Mouse (Mus musculus): Measurements from ENCODE around the gene St6galnac3.

DNA sequence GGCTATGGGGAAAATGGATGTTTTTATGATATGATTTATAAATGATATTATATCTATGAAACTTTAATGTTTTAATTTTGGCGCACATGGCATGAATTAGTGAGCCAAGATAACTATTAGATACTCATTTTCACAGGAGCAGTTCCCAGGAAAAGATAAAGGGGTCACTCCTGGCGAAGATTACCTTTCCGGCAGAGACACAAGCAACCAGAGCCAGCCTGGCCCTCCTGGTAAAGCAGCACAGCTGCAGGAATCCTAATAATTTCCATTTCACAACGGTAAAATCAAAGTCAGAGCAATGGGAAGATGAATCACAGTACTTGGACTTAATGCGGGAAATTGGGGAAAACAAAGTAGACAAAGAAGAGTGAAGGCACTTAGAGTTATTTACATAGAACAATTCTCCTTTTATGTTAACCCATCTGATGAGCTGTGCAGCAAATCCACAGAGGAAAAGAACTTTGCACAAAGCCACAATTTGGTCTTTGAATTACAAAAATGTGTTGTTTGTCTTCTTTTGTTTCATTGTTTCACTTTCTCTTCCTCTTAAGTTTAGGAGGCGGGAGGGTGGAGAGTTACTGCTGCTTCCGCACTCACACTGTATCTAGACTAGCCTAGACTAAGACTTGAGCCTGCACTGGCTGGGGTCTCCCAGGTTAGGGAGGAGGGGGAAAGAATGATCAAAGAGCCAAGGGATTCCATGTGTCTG lies 464.6 kb downstream of the St6galnac3 start:
- TF ChIP-seq CTCF (IDR thresholded peaks at IDR 0.05; ENCODE audit: borderline replicate concordance, extremely low read depth, insufficient read depth, insufficient read length): no peak
- TF ChIP-seq POLR2A (IDR thresholded peaks at IDR 0.05; ENCODE audit: borderline replicate concordance, extremely low read depth, insufficient read depth, insufficient read length, poor library complexity, severe bottlenecking): no peak
